Mouse (Mus musculus) lung, postnatal 0 days (tissue): ENCODE measurements around the gene Helt.

ENCODE experiments used
- CTCF ChIP-seq: IDR thresholded peaks from 2 replicates; pipeline ENCODE4 v1.5.1; 2016; ENCODE audit warnings: antibody characterized with exemption, mild to moderate bottlenecking
- EP300 ChIP-seq: IDR thresholded peaks from 2 replicates; pipeline ENCODE4 v1.6.1; 2016; ENCODE audit warnings: antibody characterized with exemption, mild to moderate bottlenecking, control low read depth

DNA sequence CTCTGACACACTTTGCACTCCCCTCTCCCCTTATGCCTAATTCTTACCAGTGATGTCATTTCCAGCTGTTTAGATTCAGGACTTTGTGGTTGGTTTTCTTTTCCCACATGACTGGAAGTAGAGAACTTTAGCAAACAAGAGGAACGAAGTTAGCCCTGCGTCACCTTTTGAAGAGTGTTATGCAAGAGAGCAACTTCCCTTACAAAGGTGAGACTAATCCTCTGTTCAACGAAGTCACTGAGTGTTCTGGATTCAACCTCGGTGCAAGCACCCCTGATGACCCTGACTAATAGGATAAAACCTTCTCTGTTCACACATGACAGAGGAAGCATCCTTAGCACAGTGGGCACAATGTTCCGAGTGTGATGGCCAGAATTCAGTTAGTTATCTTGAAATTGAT is 32.2 kb upstream of the Helt start:
- TF ChIP-seq EP300: no peak
- TF ChIP-seq CTCF: no peak
